Mouse (Mus musculus): ENCODE results near the gene 2200002D01Rik. TPM values are rescaled to one million over a fixed set of nuclear protein-coding genes. Genes with fewer than 3 reads are reported as not detected.

2200002D01Rik gene
- polyA plus RNA-seq, 1 experiment from 2014 or later, result 0.75 TPM

- H3K9me3 ChIP-seq, result no peaks in the 10 kb centered on the region
- 84% methylated on average over 5 of the region's 5 CpGs for WGBS
- H3K4me3 ChIP-seq, result no peak overlapping the region
- ATAC-seq (ENCODE audit: low FRiP score, low read depth), result no peak
- H3K9ac ChIP-seq, result no peak overlapping the region
- no peaks in the 10 kb centered on the region for H3K36me3 ChIP-seq
- H3K27ac ChIP-seq (replicated peaks), result no peak overlapping the region
- H3K27me3 ChIP-seq, result no peaks in the 10 kb centered on the region
- peaks cover 13% of the 10 kb centered on the region for H3K4me1 ChIP-seq (replicated peaks)
- no peak overlapping the region for H3K4me2 ChIP-seq
Observed at GRCm38 (mm10) chr7:29276715-29277114, 28.4 kb upstream of the 2200002D01Rik start.

DNA sequence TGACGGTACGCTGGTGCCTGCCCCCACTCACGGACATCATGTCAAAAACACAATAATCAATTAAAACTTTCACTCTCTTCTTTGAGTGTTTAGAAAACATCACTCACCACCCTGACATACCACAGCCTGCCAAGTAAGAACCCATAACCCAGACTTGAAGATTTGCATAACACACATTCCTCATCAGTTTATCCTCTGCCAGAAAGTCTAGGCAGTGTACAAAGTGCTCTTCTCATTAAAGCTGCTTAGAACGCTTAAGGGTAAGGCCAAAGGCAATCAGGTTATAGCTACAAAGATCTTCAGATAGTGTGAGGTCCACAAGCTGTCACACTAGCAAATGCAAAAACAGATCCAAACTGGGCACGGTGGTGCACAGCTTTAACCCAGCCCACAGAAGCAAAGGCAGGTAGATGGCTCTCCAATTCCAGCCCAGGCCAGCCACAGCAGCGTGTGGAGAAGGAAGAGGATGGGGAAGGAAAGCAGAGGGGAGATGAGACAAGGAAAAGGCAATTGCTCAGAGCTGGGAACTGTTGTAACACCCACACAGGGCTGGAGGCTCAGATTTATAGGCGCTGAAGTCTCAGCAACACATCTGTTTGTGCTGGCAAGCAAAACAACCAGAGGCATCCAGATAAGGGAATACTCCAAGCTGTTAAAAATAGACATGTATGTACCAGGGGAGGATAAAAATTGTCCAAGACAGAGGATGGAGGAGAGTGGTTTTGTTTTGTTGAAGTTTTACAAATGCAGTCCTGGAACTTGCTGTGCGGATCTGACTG, 23.6 kb upstream of the 2200002D01Rik start:
- no peaks in the 10 kb centered on the region for H3K36me3 ChIP-seq
- H3K4me2 ChIP-seq, result no peak overlapping the region
- ATAC-seq (ENCODE audit: low FRiP score, low read depth), result no peak
- WGBS, result 82% methylated on average over 8 of the region's 8 CpGs
- H3K27ac ChIP-seq (replicated peaks), result no peak overlapping the region
- no peak overlapping the region for H3K4me3 ChIP-seq
- no peaks in the 10 kb centered on the region for H3K27me3 ChIP-seq
- H3K9ac ChIP-seq, result no peak overlapping the region
- no peaks in the 10 kb centered on the region for H3K9me3 ChIP-seq
- H3K4me1 ChIP-seq (replicated peaks), result no peaks in the 10 kb centered on the region

- 92% methylated on average over 4 of the region's 4 CpGs for WGBS
- H3K9ac ChIP-seq, result no peak overlapping the region
Observed at GRCm38 (mm10) chr7:29270445-29270844, 22.2 kb upstream of the 2200002D01Rik start.

DNA sequence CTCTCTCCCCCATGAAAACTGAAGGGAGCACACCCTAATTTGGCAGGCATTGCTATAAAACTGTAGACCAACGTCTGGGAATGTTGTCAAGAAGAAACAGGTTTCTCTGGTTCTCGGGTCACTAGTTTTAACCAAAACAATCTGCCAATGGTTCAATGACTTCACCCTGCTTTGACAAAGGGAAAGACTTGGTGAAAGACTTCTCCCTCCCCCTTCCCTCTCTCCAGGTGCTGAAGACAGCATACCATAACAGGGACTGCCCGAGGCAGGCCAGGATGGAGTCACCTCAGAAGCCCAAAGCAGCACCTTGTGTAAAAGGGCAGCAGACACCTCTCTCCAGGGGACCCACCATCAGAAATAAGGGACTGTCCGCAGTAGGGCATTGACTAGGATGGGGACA, 18.7 kb upstream of the 2200002D01Rik start:
- no peaks in the 10 kb centered on the region for H3K4me1 ChIP-seq (replicated peaks)
- H3K4me3 ChIP-seq, result no peak overlapping the region
- no peaks in the 10 kb centered on the region for H3K27me3 ChIP-seq
- no peaks in the 10 kb centered on the region for H3K9me3 ChIP-seq
- no peak overlapping the region for H3K27ac ChIP-seq (replicated peaks)
- no peak for ATAC-seq (ENCODE audit: low FRiP score, low read depth)
- WGBS, result 65% methylated on average over 4 of the region's 4 CpGs
- no peak overlapping the region for H3K4me2 ChIP-seq
- H3K36me3 ChIP-seq, result no peaks in the 10 kb centered on the region
- no peak overlapping the region for H3K9ac ChIP-seq

More at GRCm38 (mm10) chr7:29270445-29270844, 22.2 kb upstream of the 2200002D01Rik start:
- no peaks in the 10 kb centered on the region for H3K27me3 ChIP-seq
- no peak for ATAC-seq (ENCODE audit: low FRiP score, low read depth)
- H3K9me3 ChIP-seq, result no peaks in the 10 kb centered on the region
- H3K4me3 ChIP-seq, result no peak overlapping the region
- no peaks in the 10 kb centered on the region for H3K4me1 ChIP-seq (replicated peaks)
- H3K27ac ChIP-seq (replicated peaks), result no peak overlapping the region
- no peaks in the 10 kb centered on the region for H3K36me3 ChIP-seq
- no peak overlapping the region for H3K4me2 ChIP-seq

DNA sequence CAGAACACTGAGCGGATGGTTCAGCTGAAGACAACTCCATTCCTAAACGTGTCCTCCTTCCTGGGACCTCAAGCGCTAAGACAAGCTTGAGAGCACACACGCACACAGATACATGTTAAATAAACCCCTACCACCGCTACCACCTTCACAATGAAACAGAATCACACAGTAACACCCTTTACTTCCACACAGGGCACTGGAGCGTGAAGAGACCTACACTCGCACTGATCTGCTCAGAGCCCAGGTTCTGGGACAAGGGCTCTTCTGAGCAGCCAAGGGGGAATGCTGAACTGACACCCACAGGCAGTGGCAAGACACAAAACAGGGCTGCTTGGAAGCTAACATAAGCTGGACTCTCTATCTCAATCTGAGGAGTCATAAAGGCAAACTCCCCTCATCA, 17.4 kb upstream of the 2200002D01Rik start:
- no peaks in the 10 kb centered on the region for H3K36me3 ChIP-seq
- ATAC-seq (ENCODE audit: low FRiP score, low read depth), result no peak
- 85% methylated on average over 7 of the region's 7 CpGs for WGBS
- no peak overlapping the region for H3K4me2 ChIP-seq
- no peaks in the 10 kb centered on the region for H3K27me3 ChIP-seq
- H3K27ac ChIP-seq (replicated peaks), result no peak overlapping the region
- no peaks in the 10 kb centered on the region for H3K4me1 ChIP-seq (replicated peaks)
- no peaks in the 10 kb centered on the region for H3K9me3 ChIP-seq
- H3K4me3 ChIP-seq, result no peak overlapping the region
- no peak overlapping the region for H3K9ac ChIP-seq

GRCm38 (mm10) chr7:29263831-29264230, 15.6 kb upstream of the 2200002D01Rik start:
- no peaks in the 10 kb centered on the region for H3K27me3 ChIP-seq
- 94% methylated on average over 3 of the region's 3 CpGs for WGBS
- no peaks in the 10 kb centered on the region for H3K36me3 ChIP-seq
- H3K9ac ChIP-seq, result no peak overlapping the region
- H3K9me3 ChIP-seq, result no peaks in the 10 kb centered on the region
- ATAC-seq (ENCODE audit: low FRiP score, low read depth), result no peak
- H3K4me1 ChIP-seq (replicated peaks), result no peaks in the 10 kb centered on the region
- H3K4me3 ChIP-seq, result no peak overlapping the region
- no peak overlapping the region for H3K4me2 ChIP-seq
- H3K27ac ChIP-seq (replicated peaks), result no peak overlapping the region

DNA sequence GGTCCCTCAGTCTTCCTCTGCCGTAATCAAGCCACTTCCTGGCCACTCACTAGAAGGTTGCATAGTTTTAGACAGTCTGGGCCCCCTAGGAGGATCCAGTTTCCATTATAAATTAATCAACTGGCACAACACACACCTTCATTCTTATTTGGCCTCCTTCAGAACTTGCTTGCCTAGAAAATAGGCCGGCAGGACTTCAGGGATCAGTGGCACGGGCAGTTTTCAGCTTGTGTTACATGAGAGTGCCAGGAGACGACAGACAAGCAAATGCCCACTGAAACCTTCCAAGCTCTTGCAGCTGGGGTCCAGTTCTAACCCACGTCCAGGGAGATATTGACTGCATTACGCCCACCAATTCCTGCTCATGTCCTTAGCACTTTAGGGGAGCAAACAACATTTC, 13.9 kb upstream of the 2200002D01Rik start:
- Histone ChIP-seq H3K4me2 (no peak overlapping the region), H3K36me3 (no peaks in the 10 kb centered on the region), H3K9ac (no peak overlapping the region), H3K4me3 (no peak overlapping the region), H3K27ac (replicated peaks) (no peak overlapping the region), H3K27me3 (no peaks in the 10 kb centered on the region), H3K9me3 (no peaks in the 10 kb centered on the region), H3K4me1 (replicated peaks) (no peaks in the 10 kb centered on the region)
- no peak for ATAC-seq (ENCODE audit: low FRiP score, low read depth)
- 84% methylated on average over 6 of the region's 6 CpGs for WGBS

DNA sequence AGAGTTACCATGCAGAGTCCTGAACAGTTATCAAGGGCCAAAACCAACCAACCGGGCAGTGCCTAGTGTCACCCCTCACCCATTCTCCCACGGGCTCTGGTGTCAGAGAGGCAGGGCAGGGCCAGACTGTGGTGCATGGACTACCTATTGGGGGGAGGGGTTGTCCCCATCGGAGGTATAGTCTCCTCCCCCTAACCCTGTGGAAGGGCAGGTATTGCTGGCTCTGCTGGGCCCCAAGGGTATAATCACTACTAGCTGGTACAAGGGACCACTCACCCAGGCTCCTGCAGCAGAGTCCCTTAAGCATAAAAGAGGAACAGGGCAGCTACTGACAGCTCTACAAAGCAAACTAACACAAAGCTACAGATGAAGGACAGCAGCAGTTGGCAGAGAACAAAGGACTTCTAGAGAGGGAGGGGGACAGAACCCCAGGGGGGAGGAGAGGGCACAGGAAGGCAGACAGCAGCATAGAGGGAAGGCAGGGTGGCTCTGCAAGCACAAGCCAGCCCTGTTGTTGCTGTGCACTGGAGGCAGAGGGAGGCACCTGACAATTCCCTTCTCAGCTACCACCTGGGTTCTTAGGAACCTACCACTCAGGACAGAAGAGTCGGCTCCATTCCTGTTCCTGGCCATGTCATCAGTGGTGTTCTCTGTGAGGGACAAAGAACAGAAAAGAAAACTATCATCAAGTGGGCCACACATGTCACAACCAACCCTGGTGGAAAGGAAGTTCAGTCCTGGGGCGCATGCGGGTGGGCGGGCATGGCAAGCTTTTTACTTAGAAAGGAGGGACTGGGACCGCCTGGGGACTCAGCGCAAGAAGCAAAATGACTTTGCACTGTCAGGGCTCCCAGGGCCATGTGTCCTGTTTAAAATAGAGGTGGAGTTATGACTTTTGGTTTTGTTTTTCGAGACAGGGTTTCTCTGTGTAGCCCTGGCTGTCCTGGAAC, 11.8 kb upstream of the 2200002D01Rik start:
- H3K27me3 ChIP-seq, result no peaks in the 10 kb centered on the region
- H3K36me3 ChIP-seq, result 0 out of 2 replicates have a peak, but pooled peaks cover 4% of the 10 kb centered on the region
- H3K4me1 ChIP-seq (replicated peaks), result no peaks in the 10 kb centered on the region
- H3K27ac ChIP-seq (replicated peaks), result no peak overlapping the region
- no peak for ATAC-seq (ENCODE audit: low FRiP score, low read depth)
- no peak overlapping the region for H3K9ac ChIP-seq
- H3K4me2 ChIP-seq, result no peak overlapping the region
- no peak overlapping the region for H3K4me3 ChIP-seq
- 63% methylated on average over 10 of the region's 10 CpGs for WGBS
- H3K9me3 ChIP-seq, result no peaks in the 10 kb centered on the region

DNA sequence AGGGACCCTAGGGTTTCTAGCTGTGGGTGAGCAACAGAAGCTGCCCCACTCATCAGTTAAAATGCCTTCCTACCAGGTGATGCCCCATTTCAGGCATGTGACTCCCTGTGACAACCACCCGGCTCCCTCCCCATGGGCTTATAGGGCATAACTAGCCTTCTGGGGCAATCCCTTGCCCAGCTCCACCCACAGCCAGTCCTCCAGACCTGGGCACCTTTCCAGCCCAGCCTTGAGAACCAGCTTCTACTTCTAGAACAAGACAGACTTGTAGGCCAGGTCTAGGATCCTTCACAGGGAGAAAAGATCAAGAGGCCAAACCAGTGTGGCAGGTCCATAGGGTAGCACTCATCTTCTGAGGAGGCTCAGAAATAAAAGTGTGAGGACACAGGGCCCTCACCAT, 9.1 kb upstream of the 2200002D01Rik start:
- Histone ChIP-seq H3K9ac (no peak overlapping the region), H3K4me3 (no peak overlapping the region), H3K36me3 (0 out of 2 replicates have a peak, but pooled peaks cover 7% of the 10 kb centered on the region), H3K27ac (replicated peaks) (no peak overlapping the region), H3K4me2 (no peak overlapping the region), H3K4me1 (replicated peaks) (no peaks in the 10 kb centered on the region), H3K27me3 (no peaks in the 10 kb centered on the region), H3K9me3 (no peaks in the 10 kb centered on the region)
- no peak for ATAC-seq (ENCODE audit: low FRiP score, low read depth)
- 79% methylated on average over 1 of the region's 1 CpGs for WGBS

DNA sequence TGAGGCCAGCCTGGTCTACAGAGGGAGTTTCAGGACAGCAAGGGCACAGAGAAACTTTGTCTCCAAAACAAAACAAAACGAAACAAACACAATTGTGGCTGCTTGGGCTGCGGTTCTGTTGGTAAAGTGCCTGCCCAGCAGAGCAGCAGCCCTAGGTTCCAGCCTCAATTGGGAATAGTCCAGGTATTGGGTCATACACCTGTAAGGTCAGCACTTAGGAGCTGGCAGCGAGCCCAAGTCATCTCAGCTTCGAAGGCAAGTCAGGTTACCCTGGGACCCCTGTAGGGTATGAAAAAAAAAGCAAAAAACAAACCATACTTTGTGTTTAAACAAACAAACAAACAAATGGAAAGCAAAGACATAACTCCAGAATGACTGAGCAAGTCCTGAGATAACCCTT, 7.6 kb upstream of the 2200002D01Rik start:
- Histone ChIP-seq H3K4me1 (replicated peaks) (no peaks in the 10 kb centered on the region), H3K9ac (no peak overlapping the region), H3K36me3 (0 out of 2 replicates have a peak, but pooled peaks cover 7% of the 10 kb centered on the region), H3K4me2 (no peak overlapping the region), H3K4me3 (no peak overlapping the region), H3K27ac (replicated peaks) (no peak overlapping the region), H3K9me3 (no peaks in the 10 kb centered on the region), H3K27me3 (no peaks in the 10 kb centered on the region)
- ATAC-seq (ENCODE audit: low FRiP score, low read depth), result no peak
- 81% methylated on average over 4 of the region's 4 CpGs for WGBS

DNA sequence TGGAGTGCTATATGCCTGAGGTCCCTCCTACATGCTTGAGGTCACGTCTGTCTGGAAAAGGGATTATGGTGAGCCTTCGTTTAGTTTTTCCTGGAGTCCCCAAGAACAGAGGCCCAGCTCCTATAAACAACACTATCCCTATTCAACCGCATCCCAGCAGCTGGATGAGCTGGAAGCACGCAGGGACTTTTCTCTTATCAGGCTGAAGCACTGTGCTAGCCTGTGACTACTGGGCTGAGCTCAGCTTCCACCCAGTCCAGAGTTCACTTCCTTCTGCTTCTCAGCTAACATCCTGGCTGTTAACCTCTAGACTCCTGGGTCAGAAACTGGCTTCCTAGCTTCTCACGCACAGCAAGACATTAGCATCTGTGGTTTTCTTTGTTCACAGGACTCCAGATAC, 5.6 kb upstream of the 2200002D01Rik start:
- 65% methylated on average over 5 of the region's 5 CpGs for WGBS

DNA sequence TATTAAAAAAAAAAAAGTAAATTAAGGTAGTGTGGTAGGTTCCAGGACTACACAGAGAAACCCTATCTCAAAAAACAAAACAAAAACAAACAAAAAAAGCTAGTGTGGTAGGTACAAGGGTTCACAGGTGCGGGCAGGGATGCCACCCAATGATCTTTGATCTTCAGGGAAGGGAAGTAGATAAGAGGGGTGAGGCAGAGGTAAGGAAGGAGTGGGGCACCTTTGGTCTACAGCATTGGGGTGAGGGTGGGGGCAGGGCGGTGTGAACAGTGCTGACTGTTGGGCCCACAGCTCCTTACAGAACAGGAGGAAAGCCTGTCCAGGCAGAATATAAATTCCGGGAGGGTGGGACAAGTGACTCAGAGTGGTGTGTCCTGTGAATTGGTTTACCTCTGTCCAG, 2.9 kb upstream of the 2200002D01Rik start:
- WGBS, result 89% methylated on average over 3 of the region's 3 CpGs
- Histone ChIP-seq H3K27ac (replicated peaks) (no peak overlapping the region), H3K27me3 (peaks cover 21% of the 10 kb centered on the region), H3K4me1 (replicated peaks) (0 out of 2 replicates have a peak, but pooled peaks cover 6% of the 10 kb centered on the region), H3K4me2 (no peak overlapping the region), H3K9ac (no peak overlapping the region), H3K4me3 (no peak overlapping the region), H3K9me3 (no peaks in the 10 kb centered on the region), H3K36me3 (0 out of 2 replicates have a peak, but pooled peaks cover 7% of the 10 kb centered on the region)
- no peak for ATAC-seq (ENCODE audit: low FRiP score, low read depth)

More for the DNA sequence above, 5.6 kb upstream of the 2200002D01Rik start:
- Histone ChIP-seq H3K27ac (replicated peaks) (no peak overlapping the region), H3K4me1 (replicated peaks) (no peaks in the 10 kb centered on the region), H3K27me3 (peaks cover 4% of the 10 kb centered on the region; the same call in 1 of the 2 replicates), H3K9ac (no peak overlapping the region), H3K4me2 (no peak overlapping the region), H3K4me3 (no peak overlapping the region), H3K36me3 (0 out of 2 replicates have a peak, but pooled peaks cover 7% of the 10 kb centered on the region), H3K9me3 (no peaks in the 10 kb centered on the region)
- ATAC-seq (ENCODE audit: low FRiP score, low read depth), result no peak

Data from hindbrain, embryonic 15.5 days (tissue).